Mouse (Mus musculus) liver, adult 2 months (tissue): ENCODE data around the gene Gm20388.

Experiments used
- CTCF ChIP-seq: fragments of 200-500 bp; IDR thresholded peaks from 2 replicates; pipeline ENCODE4 v1.5.1; 2011; ENCODE audit warnings: low read depth, low read length, control low read depth
- POLR2A ChIP-seq: fragments of 200-500 bp; IDR thresholded peaks from 2 replicates; pipeline ENCODE4 v1.6.1; 2011; ENCODE audit warnings: low read length, control low read depth; ENCODE audit not compliant: insufficient read depth; ENCODE audit errors: extremely low read depth

- TF ChIP-seq CTCF = no peak
- TF ChIP-seq POLR2A = no peak
Observed at GRCm38 (mm10) chr8:121126694-121127093, 1216.1 kb downstream of the Gm20388 start.
